Mouse (Mus musculus) intestine, embryonic 15.5 days (tissue): ENCODE results near the gene Rln1. TPM values are rescaled to one million over a fixed set of nuclear protein-coding genes. Genes with fewer than 3 reads are reported as not detected.

Source experiments
- ATAC-seq: fragments of 200-750 bp; cut with Nextera tagmentation; 2 replicates; pipeline ENCODE4 v1.8.0; 2017; ENCODE audit warnings: moderate TSS enrichment, moderate library complexity
- H3K27ac ChIP-seq: fragments of 300-500 bp; sonication (generic); 2 replicates; pipeline ENCODE4 v1.5.1; 2015; ENCODE audit warnings: mild to moderate bottlenecking, inconsistent platforms
- H3K27me3 ChIP-seq: fragments of 300-500 bp; sonication (generic); replicated peaks from 2 replicates; pipeline ENCODE4 v1.6.1; 2015; ENCODE audit warnings: inconsistent platforms
- H3K36me3 ChIP-seq: fragments of 300-500 bp; sonication (generic); 2 replicates; pipeline ENCODE4 v1.6.1; 2015; ENCODE audit warnings: inconsistent platforms
- H3K4me1 ChIP-seq: fragments of 300-500 bp; sonication (generic); replicated peaks from 2 replicates; pipeline ENCODE4 v1.6.1; 2015; ENCODE audit warnings: inconsistent platforms
- H3K4me2 ChIP-seq: fragments of 300-500 bp; sonication (generic); replicated peaks from 2 replicates; pipeline ENCODE4 v1.6.1; 2015; ENCODE audit warnings: mild to moderate bottlenecking, inconsistent platforms
- H3K4me3 ChIP-seq: fragments of 300-500 bp; sonication (generic); replicated peaks from 2 replicates; pipeline ENCODE4 v1.5.1; 2015; ENCODE audit warnings: inconsistent platforms
- H3K9ac ChIP-seq: fragments of 300-500 bp; sonication (generic); 2 replicates; pipeline ENCODE4 v1.6.1; 2015; ENCODE audit warnings: inconsistent platforms
- H3K9me3 ChIP-seq: fragments of 300-500 bp; sonication (generic); 2 replicates; pipeline ENCODE4 v1.6.1; 2016; ENCODE audit warnings: inconsistent platforms
- WGBS: fragments of 180-500 bp; shearing (Covaris S2); methylation state at CpG from one replicate; pipeline ENCODE4 v1.1.7; 2015; 5-methylcytosine and 5-hydroxymethylcytosine counted together
- polyA plus RNA-seq: library from polyadenylated mRNA; unstranded; fragments of >200 nt; fragmentation: Nextera tagmentation; extraction: Ambion mirVana; gene quantifications from 2 replicates; pipeline ENCODE4 v1.2.1, GENCODE M21; 2015

The Rln1 gene
- polyA plus RNA-seq, 1 experiment from 2014 or later: 0.21 TPM

DNA sequence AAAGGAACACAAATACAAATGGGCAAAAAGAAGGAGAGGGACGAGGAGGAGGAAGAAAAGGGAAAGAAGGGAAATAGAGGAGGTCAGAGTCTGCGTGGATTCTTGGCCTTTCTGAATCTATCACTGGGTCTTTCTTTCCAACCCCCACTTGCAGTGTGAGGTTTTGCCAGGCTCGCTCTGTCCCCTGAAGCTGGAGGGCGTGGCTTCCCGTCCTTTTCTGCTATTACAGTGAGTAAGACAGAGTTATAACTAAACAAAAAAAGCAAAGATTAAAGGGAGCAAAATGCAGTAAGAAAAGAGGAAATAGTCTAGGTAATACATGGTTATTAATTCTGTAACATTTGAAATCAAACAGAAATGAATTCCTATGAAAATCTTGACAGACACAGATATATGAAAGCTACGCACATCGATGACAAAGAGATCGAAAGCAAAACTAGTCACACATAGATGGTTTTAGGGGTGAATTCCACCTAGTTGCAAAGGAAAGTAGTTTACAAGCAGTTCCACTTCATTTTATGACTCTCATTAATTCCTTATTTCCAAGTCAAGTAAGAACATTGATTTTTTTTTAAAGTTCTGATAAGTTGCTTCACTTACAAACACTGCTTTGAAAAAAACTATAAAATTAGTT lies 10.9 kb downstream of the Rln1 start:
- ATAC-seq: no peak
- H3K27ac ChIP-seq: no peak overlapping the region
- no peak overlapping the region for H3K4me3 ChIP-seq
- 0 out of 2 replicates have a peak, but pooled peaks cover 2% of the 10 kb centered on the region for H3K4me1 ChIP-seq
- 70% methylated on average over 8 of the region's 8 CpGs for WGBS
- no peaks in the 10 kb centered on the region for H3K27me3 ChIP-seq
- H3K4me2 ChIP-seq: no peak overlapping the region
- no peak overlapping the region for H3K9ac ChIP-seq
- no peaks in the 10 kb centered on the region for H3K9me3 ChIP-seq
- no peaks in the 10 kb centered on the region for H3K36me3 ChIP-seq

DNA sequence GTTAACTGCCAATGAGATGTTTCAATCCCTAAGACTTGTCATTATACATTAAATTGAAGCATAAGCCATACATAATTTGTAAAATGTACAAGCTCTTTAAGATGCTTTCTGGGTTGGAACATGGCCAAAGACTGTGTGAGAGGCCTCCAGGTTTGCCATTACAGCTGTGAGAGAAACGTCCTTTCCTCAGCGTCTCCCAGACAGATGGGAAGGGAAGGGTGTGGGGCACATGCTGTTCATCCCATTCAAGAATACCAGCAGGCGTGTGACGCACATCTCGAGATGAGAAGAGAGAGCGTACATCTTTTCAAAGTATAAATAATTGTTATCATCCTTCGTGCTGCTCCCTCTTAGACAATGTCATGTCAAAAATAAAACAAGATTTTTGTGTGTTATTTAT lies 21.8 kb downstream of the Rln1 start:
- Histone ChIP-seq H3K9me3 (no peaks in the 10 kb centered on the region), H3K9ac (no peak overlapping the region), H3K27ac (no peak overlapping the region), H3K4me1 (no peaks in the 10 kb centered on the region), H3K36me3 (0 out of 2 replicates have a peak, but pooled peaks cover 3% of the 10 kb centered on the region), H3K4me3 (no peak overlapping the region), H3K4me2 (no peak overlapping the region), H3K27me3 (no peaks in the 10 kb centered on the region)
- 66% methylated on average over 7 of the region's 7 CpGs for WGBS
- no peak for ATAC-seq

DNA sequence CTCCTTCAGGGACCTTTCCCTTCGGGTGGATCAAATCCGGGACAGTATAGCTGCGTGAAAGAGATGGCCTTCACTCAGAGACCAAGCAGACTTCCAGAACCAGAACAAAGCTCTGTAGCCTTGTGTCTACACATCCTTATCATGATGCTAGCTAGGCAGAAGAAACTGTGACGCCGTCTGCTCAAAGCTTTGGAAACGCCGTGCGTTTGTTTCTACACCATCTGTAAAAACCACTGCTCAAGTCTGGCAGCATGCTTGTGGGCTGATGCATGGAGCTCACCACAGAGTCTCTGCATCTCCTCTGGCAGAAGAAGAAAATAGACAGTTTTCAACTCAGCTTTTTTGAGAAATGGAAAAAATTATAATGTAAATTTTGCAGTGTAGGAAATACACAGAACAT lies 22.7 kb downstream of the Rln1 start:
- Histone ChIP-seq H3K4me2 (no peak overlapping the region), H3K9me3 (no peaks in the 10 kb centered on the region), H3K36me3 (0 out of 2 replicates have a peak, but pooled peaks cover 3% of the 10 kb centered on the region), H3K9ac (no peak overlapping the region), H3K27ac (no peak overlapping the region), H3K4me1 (no peaks in the 10 kb centered on the region), H3K27me3 (no peaks in the 10 kb centered on the region), H3K4me3 (no peak overlapping the region)
- ATAC-seq: no peak
- 92% methylated on average over 8 of the region's 8 CpGs for WGBS

DNA sequence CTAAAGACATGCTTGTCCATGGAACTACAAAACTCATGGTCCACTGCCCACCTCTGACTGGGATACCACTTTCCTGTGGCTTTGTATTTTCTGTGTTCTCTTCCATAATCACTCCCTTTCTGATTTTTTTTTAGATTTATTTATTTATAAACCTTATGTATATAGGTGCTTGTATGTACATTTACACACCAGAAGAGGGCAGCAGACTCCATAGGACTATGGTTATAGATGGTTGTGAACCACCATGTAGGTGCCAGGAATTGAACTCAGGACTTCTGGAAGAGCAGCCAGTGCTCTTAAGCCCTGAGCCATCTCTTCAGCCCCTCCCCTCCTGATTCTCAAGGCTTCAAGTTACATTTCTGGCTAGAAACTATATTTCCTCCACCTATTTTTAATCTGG lies 25.6 kb downstream of the Rln1 start:
- Histone ChIP-seq H3K4me2 (no peak overlapping the region), H3K9ac (no peak overlapping the region), H3K27ac (no peak overlapping the region), H3K36me3 (0 out of 2 replicates have a peak, but pooled peaks cover 3% of the 10 kb centered on the region), H3K27me3 (no peaks in the 10 kb centered on the region), H3K9me3 (no peaks in the 10 kb centered on the region), H3K4me1 (no peaks in the 10 kb centered on the region), H3K4me3 (no peak overlapping the region)
- no peak for ATAC-seq

DNA sequence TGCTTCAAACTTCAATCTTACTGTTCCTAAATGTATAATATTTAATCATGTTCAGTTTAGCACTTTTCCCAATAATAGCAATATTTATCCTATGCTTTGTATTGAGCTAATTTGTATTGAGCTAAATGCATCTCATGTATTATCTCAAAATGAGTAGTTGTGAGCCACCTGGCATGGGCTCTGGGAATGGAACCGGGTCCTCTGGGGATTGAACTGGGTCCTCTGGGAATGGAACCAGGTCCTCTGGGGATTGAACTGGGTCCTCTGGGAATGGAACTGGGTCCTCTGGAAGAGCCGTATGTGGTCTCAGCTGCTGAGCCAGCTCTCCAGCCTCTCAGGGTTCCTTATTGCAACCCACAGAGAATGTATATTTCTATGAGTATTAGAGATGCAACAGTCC lies 32.4 kb downstream of the Rln1 start:
- 87% methylated on average over 2 of the region's 2 CpGs for WGBS
- no peak overlapping the region for H3K4me2 ChIP-seq
- H3K4me3 ChIP-seq: no peak overlapping the region
- ATAC-seq: no peak
- H3K9ac ChIP-seq: no peak overlapping the region
- no peaks in the 10 kb centered on the region for H3K4me1 ChIP-seq
- H3K9me3 ChIP-seq: no peaks in the 10 kb centered on the region
- no peaks in the 10 kb centered on the region for H3K27me3 ChIP-seq
- H3K27ac ChIP-seq: no peak overlapping the region
- H3K36me3 ChIP-seq: peaks cover 7% of the 10 kb centered on the region; the same call in 1 of the 2 replicates

DNA sequence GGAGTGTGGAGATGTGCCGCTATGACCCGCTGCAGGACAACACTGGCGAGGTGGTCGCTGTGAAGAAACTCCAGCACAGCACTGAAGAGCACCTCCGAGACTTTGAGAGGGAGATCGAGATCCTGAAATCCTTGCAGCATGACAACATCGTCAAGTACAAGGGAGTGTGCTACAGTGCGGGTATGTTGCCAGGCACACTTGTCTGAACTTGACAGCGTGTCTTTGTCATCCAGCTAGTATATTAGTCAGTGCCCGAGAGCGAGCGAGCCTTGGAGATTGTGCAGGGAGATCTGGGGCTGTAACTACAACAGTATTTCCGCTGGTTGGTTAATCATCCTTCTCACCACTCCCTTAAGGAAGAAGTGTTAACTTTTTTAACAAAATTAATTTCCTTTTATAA lies 33.6 kb downstream of the Rln1 start:
- Histone ChIP-seq H3K4me2 (no peak overlapping the region), H3K27ac (no peak overlapping the region), H3K4me1 (no peaks in the 10 kb centered on the region), H3K27me3 (no peaks in the 10 kb centered on the region), H3K4me3 (no peak overlapping the region), H3K9me3 (no peaks in the 10 kb centered on the region), H3K9ac (no peak overlapping the region), H3K36me3 (peaks cover 7% of the 10 kb centered on the region; the same call in 1 of the 2 replicates)
- 94% methylated on average over 13 of the region's 13 CpGs for WGBS
- ATAC-seq: no peak

DNA sequence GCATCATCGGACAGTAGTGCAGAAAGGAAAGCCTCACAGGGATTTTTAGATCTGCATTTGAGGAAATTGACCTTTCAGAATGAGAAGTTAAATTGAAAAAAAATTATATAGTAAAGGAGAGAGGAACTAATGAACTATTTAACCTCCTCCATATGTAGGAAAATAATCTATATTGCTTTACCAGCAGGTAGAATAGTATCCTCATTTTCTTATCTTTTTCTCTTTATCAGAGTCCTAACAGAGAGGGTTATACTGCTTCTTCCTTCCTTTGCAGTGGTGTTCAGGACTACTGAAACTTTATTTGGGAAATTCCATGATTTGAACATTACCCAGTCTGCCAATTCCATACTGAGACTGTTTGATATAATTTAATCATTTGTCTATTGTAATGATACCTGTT lies 37.1 kb downstream of the Rln1 start:
- H3K4me2 ChIP-seq: no peak overlapping the region
- H3K27me3 ChIP-seq: no peaks in the 10 kb centered on the region
- ATAC-seq: no peak
- H3K4me1 ChIP-seq: no peaks in the 10 kb centered on the region
- no peak overlapping the region for H3K9ac ChIP-seq
- no peak overlapping the region for H3K27ac ChIP-seq
- WGBS: 100% methylated on average over 1 of the region's 1 CpGs
- H3K9me3 ChIP-seq: no peaks in the 10 kb centered on the region
- peaks cover 7% of the 10 kb centered on the region; the same call in 1 of the 2 replicates for H3K36me3 ChIP-seq
- H3K4me3 ChIP-seq: no peak overlapping the region

DNA sequence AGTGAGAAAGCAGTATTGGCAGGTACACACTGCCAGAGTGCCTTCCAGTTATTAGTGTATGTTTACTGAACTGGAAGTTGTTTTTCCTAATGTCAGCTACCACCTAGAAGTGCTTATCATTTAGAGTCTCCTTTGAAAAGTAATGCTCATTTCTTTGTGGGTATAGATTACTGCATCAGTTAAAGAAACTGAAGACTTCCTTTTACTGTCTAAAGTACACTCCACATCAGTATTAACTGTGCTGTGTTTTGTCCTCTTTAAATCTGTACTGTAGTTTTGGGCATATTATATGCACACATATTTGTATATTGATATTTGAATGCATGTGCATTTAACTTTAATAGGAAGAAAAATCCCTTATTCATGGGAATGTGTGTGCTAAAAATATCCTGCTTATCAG lies 38.3 kb downstream of the Rln1 start:
- Histone ChIP-seq H3K27me3 (no peaks in the 10 kb centered on the region), H3K9ac (no peak overlapping the region), H3K4me2 (no peak overlapping the region), H3K4me3 (no peak overlapping the region), H3K4me1 (no peaks in the 10 kb centered on the region), H3K27ac (no peak overlapping the region), H3K36me3 (peaks cover 12% of the 10 kb centered on the region), H3K9me3 (no peaks in the 10 kb centered on the region)
- ATAC-seq: no peak

DNA sequence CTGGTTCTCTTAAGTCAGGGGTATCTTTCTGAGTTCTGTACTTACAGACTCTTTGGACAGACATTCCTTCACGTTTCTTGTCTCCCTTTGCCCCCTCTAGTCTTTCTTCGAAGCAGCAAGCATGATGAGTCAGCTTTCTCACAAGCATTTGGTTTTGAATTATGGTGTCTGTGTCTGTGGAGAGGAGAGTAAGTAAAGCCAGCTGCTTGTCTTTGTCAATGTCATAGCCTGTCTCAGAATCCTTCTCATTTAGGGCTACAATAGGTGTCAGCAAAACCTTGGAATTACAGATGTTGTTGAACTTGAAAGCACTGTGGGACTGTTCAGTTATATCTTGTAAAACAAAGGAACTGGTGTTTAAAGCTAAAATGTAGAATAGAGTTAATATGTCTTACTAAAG lies 39.7 kb downstream of the Rln1 start:
- Histone ChIP-seq H3K9me3 (no peaks in the 10 kb centered on the region), H3K4me1 (no peaks in the 10 kb centered on the region), H3K4me3 (no peak overlapping the region), H3K9ac (no peak overlapping the region), H3K27ac (no peak overlapping the region), H3K36me3 (peaks cover 11% of the 10 kb centered on the region), H3K27me3 (no peaks in the 10 kb centered on the region), H3K4me2 (no peak overlapping the region)
- 51% methylated on average over 2 of the region's 2 CpGs for WGBS
- no peak for ATAC-seq

DNA sequence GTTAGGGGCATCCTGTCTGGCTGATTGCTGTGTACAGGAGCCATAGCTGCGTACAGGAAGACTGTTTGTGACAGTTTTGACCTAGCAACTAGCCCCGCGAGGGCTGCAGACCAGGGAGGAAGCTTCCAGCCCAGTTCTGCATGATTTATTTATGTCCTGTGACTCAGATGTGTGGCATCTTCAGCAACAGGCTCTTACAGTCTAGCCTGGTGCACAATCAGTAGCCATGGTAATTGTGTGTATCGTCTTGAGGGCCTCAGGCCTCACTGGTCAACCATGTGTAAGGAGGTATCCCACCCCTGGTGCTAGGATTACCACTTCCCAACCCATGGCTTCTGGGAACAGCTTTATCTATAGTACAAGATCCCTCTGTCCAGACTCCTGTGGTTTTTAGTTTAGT lies 41.9 kb downstream of the Rln1 start:
- no peaks in the 10 kb centered on the region for H3K27me3 ChIP-seq
- H3K9me3 ChIP-seq: no peaks in the 10 kb centered on the region
- 79% methylated on average over 4 of the region's 4 CpGs for WGBS
- H3K9ac ChIP-seq: no peak overlapping the region
- no peak overlapping the region for H3K4me3 ChIP-seq
- no peak overlapping the region for H3K4me2 ChIP-seq
- H3K27ac ChIP-seq: no peak overlapping the region
- peaks cover 10% of the 10 kb centered on the region for H3K36me3 ChIP-seq
- no peaks in the 10 kb centered on the region for H3K4me1 ChIP-seq
- no peak for ATAC-seq

DNA sequence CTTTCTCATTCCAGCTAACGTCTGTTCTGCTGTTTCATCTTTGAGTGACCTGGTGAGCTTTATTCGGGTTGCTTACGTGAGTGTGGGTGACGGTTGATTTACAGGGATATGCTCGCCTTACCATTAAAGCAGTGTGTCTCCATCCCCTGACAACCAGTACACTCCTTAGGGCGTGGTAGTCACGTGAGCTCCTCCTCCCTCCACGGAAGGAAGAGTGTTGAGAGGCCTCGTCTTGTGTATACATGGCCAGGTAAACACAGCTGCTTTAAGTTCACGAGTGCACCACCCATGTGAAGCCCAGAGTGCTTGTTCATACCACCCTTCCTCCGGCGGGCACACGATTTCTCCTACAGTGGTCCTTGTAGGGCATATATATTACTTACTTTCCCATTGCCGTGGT lies 42.9 kb downstream of the Rln1 start:
- Histone ChIP-seq H3K36me3 (peaks cover 10% of the 10 kb centered on the region), H3K27ac (no peak overlapping the region), H3K9me3 (no peaks in the 10 kb centered on the region), H3K9ac (no peak overlapping the region), H3K4me3 (no peak overlapping the region), H3K4me2 (no peak overlapping the region), H3K4me1 (no peaks in the 10 kb centered on the region), H3K27me3 (no peaks in the 10 kb centered on the region)
- WGBS: 56% methylated on average over 14 of the region's 14 CpGs
- ATAC-seq: peak; percentile 47; the same call in 1 of the 2 replicates

DNA sequence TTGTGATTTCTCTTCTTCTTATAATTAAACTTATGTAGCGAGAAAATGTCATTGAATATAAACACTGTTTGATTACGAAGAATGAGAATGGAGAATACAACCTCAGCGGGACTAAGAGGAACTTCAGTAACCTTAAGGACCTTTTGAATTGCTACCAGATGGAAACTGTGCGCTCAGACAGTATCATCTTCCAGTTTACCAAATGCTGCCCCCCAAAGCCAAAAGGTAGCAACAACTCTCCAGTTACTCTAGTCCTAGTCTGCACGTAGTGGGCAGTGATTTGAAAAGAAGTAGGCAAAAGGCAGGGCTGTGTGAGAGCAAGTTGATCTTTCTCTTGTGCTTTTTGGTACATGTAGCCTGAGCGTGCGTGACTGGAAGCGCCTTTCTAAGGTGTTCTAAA lies 46.6 kb downstream of the Rln1 start:
- no peak overlapping the region for H3K9ac ChIP-seq
- H3K4me2 ChIP-seq: no peak overlapping the region
- H3K4me1 ChIP-seq: no peaks in the 10 kb centered on the region
- ATAC-seq: no peak
- H3K27me3 ChIP-seq: no peaks in the 10 kb centered on the region
- no peaks in the 10 kb centered on the region for H3K9me3 ChIP-seq
- no peak overlapping the region for H3K4me3 ChIP-seq
- WGBS: 78% methylated on average over 8 of the region's 8 CpGs
- no peak overlapping the region for H3K27ac ChIP-seq
- peaks cover 16% of the 10 kb centered on the region for H3K36me3 ChIP-seq

DNA sequence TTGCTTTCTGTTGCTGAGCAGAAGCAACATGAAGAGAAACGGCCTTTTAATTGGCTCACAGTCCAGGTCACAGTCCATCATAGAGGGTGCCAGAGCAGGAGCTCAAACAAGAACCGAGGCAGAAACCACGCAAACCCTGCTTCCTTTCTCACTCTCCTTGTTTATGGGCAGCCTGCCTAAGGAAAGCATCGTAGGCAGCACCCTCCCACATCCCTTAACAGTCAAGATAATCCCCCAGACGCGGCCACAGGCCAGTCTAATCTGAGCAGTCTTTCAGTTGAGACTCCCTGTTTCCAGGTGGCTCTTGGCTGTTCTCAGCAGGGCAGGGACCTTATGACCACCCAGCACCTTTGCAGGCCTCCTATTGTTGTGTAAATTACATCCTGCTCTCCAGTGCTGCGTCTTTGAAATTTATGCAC lies 49.0 kb downstream of the Rln1 start:
- Histone ChIP-seq H3K9me3 (no peaks in the 10 kb centered on the region), H3K36me3 (peaks cover 11% of the 10 kb centered on the region), H3K9ac (no peak overlapping the region), H3K4me3 (no peak overlapping the region), H3K4me2 (no peak overlapping the region), H3K27ac (no peak overlapping the region), H3K4me1 (no peaks in the 10 kb centered on the region), H3K27me3 (no peaks in the 10 kb centered on the region)
- ATAC-seq: no peak
- WGBS: 52% methylated on average over 7 of the region's 7 CpGs
